Mouse (Mus musculus) forebrain, embryonic 14.5 days (tissue): ENCODE measurements around the gene Grk3. TPM values are rescaled to one million over a fixed set of nuclear protein-coding genes. Genes with fewer than 3 reads are reported as not detected.

ENCODE experiments used
- ATAC-seq: fragments of 200-750 bp; cut with Nextera tagmentation; 2 replicates; pipeline ENCODE4 v1.8.0; 2017; ENCODE audit warnings: mild to moderate bottlenecking, moderate library complexity
- DNase-seq: peaks from one replicate; pipeline ENCODE4 v3.0.0-alpha.2; 2015; ENCODE audit warnings: low spot score
- H3K27ac ChIP-seq: fragments of 300-500 bp; sonication (generic); 2 replicates; pipeline ENCODE4 v1.5.1; 2014; ENCODE audit warnings: low read depth, mild to moderate bottlenecking, control low read depth, low read length, moderate library complexity
- H3K27me3 ChIP-seq: fragments of 300-500 bp; sonication (generic); replicated peaks from 2 replicates; pipeline ENCODE4 v1.6.1; 2014; ENCODE audit warnings: low read length, control low read depth, mixed read lengths; ENCODE audit not compliant: control insufficient read depth, insufficient read depth
- H3K36me3 ChIP-seq: fragments of 300-500 bp; sonication (generic); 2 replicates; pipeline ENCODE4 v1.6.1; 2014; ENCODE audit warnings: low read length, control low read depth; ENCODE audit not compliant: control insufficient read depth, insufficient read depth
- H3K4me1 ChIP-seq: fragments of 300-500 bp; sonication (generic); 2 replicates; pipeline ENCODE4 v1.6.1; 2014; ENCODE audit warnings: antibody characterized with exemption, low read length, control low read depth; ENCODE audit not compliant: control insufficient read depth, insufficient read depth
- H3K4me2 ChIP-seq: fragments of 300-500 bp; sonication (generic); 2 replicates; pipeline ENCODE4 v1.6.1; 2014; ENCODE audit warnings: mild to moderate bottlenecking, control low read depth, low read length
- H3K4me3 ChIP-seq: fragments of 300-500 bp; sonication (generic); 2 replicates; pipeline ENCODE4 v1.5.1; 2014; ENCODE audit warnings: low read depth, low read length, control low read depth
- H3K9ac ChIP-seq: fragments of 300-500 bp; sonication (generic); 2 replicates; pipeline ENCODE4 v1.6.1; 2014; ENCODE audit warnings: mild to moderate bottlenecking, low read length, control low read depth, moderate library complexity
- H3K9me3 ChIP-seq: fragments of 300-500 bp; sonication (generic); replicated peaks from 2 replicates; pipeline ENCODE4 v1.6.1; 2016; ENCODE audit warnings: low read length, control low read depth, mixed read lengths; ENCODE audit not compliant: control insufficient read depth
- WGBS: fragments of 180-500 bp; shearing (Covaris S2); extraction: QIAGEN DNeasy Blood & Tissue Kit; methylation state at CpG from one replicate; pipeline ENCODE4 v1.1.7; 2014; 5-methylcytosine and 5-hydroxymethylcytosine counted together
- polyA plus RNA-seq: library from polyadenylated mRNA; unstranded; fragments of >200 nt; fragmentation: Nextera tagmentation; extraction: Ambion mirVana; gene quantifications from 2 replicates; pipeline ENCODE4 v1.2.1, GENCODE M21; 2014

The Grk3 gene
- polyA plus RNA-seq, 1 experiment from 2014 or later: 4.4 TPM

GRCm38 (mm10) chr5:112910381-112910780, 105.2 kb downstream of the Grk3 start:
- no peak overlapping the region for H3K4me3 ChIP-seq
- H3K9ac ChIP-seq: no peak overlapping the region
- no peaks in the 10 kb centered on the region for H3K4me1 ChIP-seq
- H3K27me3 ChIP-seq: no peaks in the 10 kb centered on the region
- ATAC-seq (no peak), DNase-seq (peak; percentile 55)
- H3K9me3 ChIP-seq: no peaks in the 10 kb centered on the region
- WGBS: 78% methylated on average over 5 of the region's 5 CpGs
- H3K4me2 ChIP-seq: no peak overlapping the region
- H3K36me3 ChIP-seq: 0 out of 2 replicates have a peak, but pooled peaks cover 4% of the 10 kb centered on the region
- H3K27ac ChIP-seq: peak overlapping the region; percentile 46; the same call in 1 of the 2 replicates

GRCm38 (mm10) chr5:112908169-112908614, 107.4 kb downstream of the Grk3 start:
- ATAC-seq: no peak

GRCm38 (mm10) chr5:112907504-112907903, 108.1 kb downstream of the Grk3 start:
- no peak overlapping the region for H3K27ac ChIP-seq
- H3K4me3 ChIP-seq: no peak overlapping the region
- DNase-seq (no peak), ATAC-seq (no peak)
- no peaks in the 10 kb centered on the region for H3K4me1 ChIP-seq
- H3K36me3 ChIP-seq: no peaks in the 10 kb centered on the region
- H3K4me2 ChIP-seq: no peak overlapping the region
- 86% methylated on average over 6 of the region's 6 CpGs for WGBS
- no peak overlapping the region for H3K9ac ChIP-seq
- no peaks in the 10 kb centered on the region for H3K27me3 ChIP-seq
- H3K9me3 ChIP-seq: no peaks in the 10 kb centered on the region

More at GRCm38 (mm10) chr5:112908169-112908614, 107.4 kb downstream of the Grk3 start:
- no peaks in the 10 kb centered on the region for H3K4me1 ChIP-seq
- H3K27ac ChIP-seq: no peak overlapping the region
- no peaks in the 10 kb centered on the region for H3K9me3 ChIP-seq
- H3K36me3 ChIP-seq: no peaks in the 10 kb centered on the region
- H3K4me2 ChIP-seq: no peak overlapping the region
- H3K27me3 ChIP-seq: no peaks in the 10 kb centered on the region
- WGBS: 50% methylated on average over 2 of the region's 2 CpGs
- DNase-seq: no peak
- H3K9ac ChIP-seq: no peak overlapping the region
- H3K4me3 ChIP-seq: no peak overlapping the region

GRCm38 (mm10) chr5:112895674-112896654, 119.6 kb downstream of the Grk3 start, which contains the start of gene Myo18b:
TSS of gene Myo18b (minus strand) at chr5:112896362.
- H3K4me2 ChIP-seq: no peak within 1 kb of the TSS
- DNase-seq (no peak), ATAC-seq (no peak)
- no peaks in the 10 kb centered on the region for H3K27me3 ChIP-seq
- WGBS: 76% methylated on average over 17 of the region's 17 CpGs
- no peaks in the 10 kb centered on the region; the same call in 1 of the 2 replicates for H3K9me3 ChIP-seq
- no peak within 1 kb of the TSS for H3K27ac ChIP-seq
- no peaks in the 10 kb centered on the region for H3K36me3 ChIP-seq
- no peak within 1 kb of the TSS for H3K9ac ChIP-seq
- H3K4me1 ChIP-seq: no peaks in the 10 kb centered on the region
- H3K4me3 ChIP-seq: no peak within 1 kb of the TSS

GRCm38 (mm10) chr5:112893462-112894060, 122.0 kb downstream of the Grk3 start:
- no peaks in the 10 kb centered on the region for H3K36me3 ChIP-seq
- WGBS: 80% methylated on average over 5 of the region's 5 CpGs
- H3K4me1 ChIP-seq: no peaks in the 10 kb centered on the region
- ATAC-seq (no peak), DNase-seq (no peak)
- H3K4me2 ChIP-seq: no peak overlapping the region
- no peaks in the 10 kb centered on the region; the same call in 1 of the 2 replicates for H3K9me3 ChIP-seq
- no peaks in the 10 kb centered on the region for H3K27me3 ChIP-seq
- no peak overlapping the region for H3K27ac ChIP-seq
- no peak overlapping the region for H3K4me3 ChIP-seq
- no peak overlapping the region for H3K9ac ChIP-seq

GRCm38 (mm10) chr5:112892411-112892810, 123.2 kb downstream of the Grk3 start:
- Histone ChIP-seq H3K9me3 (no peaks in the 10 kb centered on the region), H3K4me2 (no peak overlapping the region), H3K9ac (no peak overlapping the region), H3K4me1 (no peaks in the 10 kb centered on the region), H3K27ac (no peak overlapping the region), H3K4me3 (no peak overlapping the region), H3K27me3 (no peaks in the 10 kb centered on the region), H3K36me3 (no peaks in the 10 kb centered on the region)
- ATAC-seq (no peak), DNase-seq (no peak)

GRCm38 (mm10) chr5:112888651-112889050, 126.9 kb downstream of the Grk3 start:
- no peaks in the 10 kb centered on the region for H3K27me3 ChIP-seq
- peaks cover 2% of the 10 kb centered on the region; the same call in 1 of the 2 replicates for H3K4me1 ChIP-seq
- H3K27ac ChIP-seq: no peak overlapping the region
- no peak overlapping the region for H3K4me3 ChIP-seq
- no peaks in the 10 kb centered on the region for H3K9me3 ChIP-seq
- H3K9ac ChIP-seq: no peak overlapping the region
- no peak overlapping the region for H3K4me2 ChIP-seq
- ATAC-seq: no peak
- H3K36me3 ChIP-seq: no peaks in the 10 kb centered on the region
- WGBS: 65% methylated on average over 7 of the region's 7 CpGs
- no peak for DNase-seq

- H3K4me1 ChIP-seq: peaks cover 2% of the 10 kb centered on the region; the same call in 1 of the 2 replicates
- no peak overlapping the region for H3K27ac ChIP-seq
- H3K36me3 ChIP-seq: no peaks in the 10 kb centered on the region
- H3K4me2 ChIP-seq: no peak overlapping the region
- H3K9ac ChIP-seq: no peak overlapping the region
- 61% methylated on average over 17 of the region's 17 CpGs for WGBS
- H3K4me3 ChIP-seq: no peak overlapping the region
- DNase-seq (peak; percentile 50), ATAC-seq (no peak)
- no peaks in the 10 kb centered on the region for H3K9me3 ChIP-seq
- H3K27me3 ChIP-seq: no peaks in the 10 kb centered on the region
These were observed 128.7 kb downstream of the Grk3 start for GRCm38 (mm10) chr5:112886687-112887491.
